Mouse (Mus musculus) CD8-positive naive resting alpha-beta T cell, adult 2 months (primary cell): ENCODE measurements around the gene Omp.
A peak's percentile ranks its signal among the peaks of the same experiment; 100 is the strongest.

Experiments used
- DNase-seq, 2 experiments: peaks; one replicate each; pipeline ENCODE4 v3.0.0; 2022; ENCODE audit warnings: low read depth in 2 of 2, low spot score in 2 of 2

Gene Omp

GRCm38 (mm10) chr7:98142648-98143047 lies 2.7 kb downstream of the Omp start:
- DNase-seq = no peak

GRCm38 (mm10) chr7:98142247-98142646 lies 3.1 kb downstream of the Omp start:
- DNase-seq = no peak

- no peak for DNase-seq
These were observed 4.1 kb downstream of the Omp start for GRCm38 (mm10) chr7:98141206-98141605.

- no peak for DNase-seq
These were observed 4.7 kb downstream of the Omp start for GRCm38 (mm10) chr7:98140597-98140996.

GRCm38 (mm10) chr7:98139216-98139615 lies 6.1 kb downstream of the Omp start:
- no peak for DNase-seq

GRCm38 (mm10) chr7:98137995-98138394 lies 7.3 kb downstream of the Omp start:
- no peak for DNase-seq

GRCm38 (mm10) chr7:98137583-98137982 lies 7.7 kb downstream of the Omp start:
- no peak for DNase-seq

- no peak for DNase-seq
These were observed 13.6 kb downstream of the Omp start for GRCm38 (mm10) chr7:98131751-98132150.

- no peak for DNase-seq
These were observed 19.8 kb downstream of the Omp start for GRCm38 (mm10) chr7:98125473-98125872.

- no peak for DNase-seq
These were observed 20.6 kb downstream of the Omp start for GRCm38 (mm10) chr7:98124701-98125100.

GRCm38 (mm10) chr7:98121673-98122072 lies 23.6 kb downstream of the Omp start:
- no peak for DNase-seq

GRCm38 (mm10) chr7:98121241-98121640 lies 24.1 kb downstream of the Omp start:
- DNase-seq = no peak

GRCm38 (mm10) chr7:98120325-98120724 lies 25.0 kb downstream of the Omp start:
- peak; percentile 55 to 72 for DNase-seq

GRCm38 (mm10) chr7:98119961-98120232 lies 25.4 kb downstream of the Omp start:
- no peak for DNase-seq

- DNase-seq = no peak
These were observed 25.9 kb downstream of the Omp start, which contains the start of gene Myo7a for GRCm38 (mm10) chr7:98119179-98119960. Gene Myo7a, minus strand, starts transcription at chr7:98119524.

GRCm38 (mm10) chr7:98117012-98117660 lies 28.2 kb downstream of the Omp start:
- DNase-seq = no peak

- DNase-seq = no peak
These were observed 30.6 kb downstream of the Omp start for GRCm38 (mm10) chr7:98114656-98115055.

- DNase-seq = no peak
These were observed 34.1 kb downstream of the Omp start for GRCm38 (mm10) chr7:98111233-98111632.

GRCm38 (mm10) chr7:98109771-98110170 lies 35.5 kb downstream of the Omp start:
- no peak for DNase-seq

GRCm38 (mm10) chr7:98108636-98109430 lies 36.5 kb downstream of the Omp start:
- DNase-seq = peak; percentile 28 to 52

GRCm38 (mm10) chr7:98106272-98106671 lies 39.0 kb downstream of the Omp start:
- no peak for DNase-seq
